Mouse (Mus musculus) cerebellum, adult 2 months (tissue): ENCODE measurements around the gene Mrpl9.

Source experiments
- CTCF ChIP-seq: fragments of 200-500 bp; IDR thresholded peaks from 2 replicates; pipeline ENCODE4 v1.5.1; 2011; ENCODE audit warnings: low read depth, mild to moderate bottlenecking, control low read depth, low read length, moderate library complexity, borderline replicate concordance; ENCODE audit not compliant: insufficient read depth
- POLR2A ChIP-seq: fragments of 200-500 bp; IDR thresholded peaks from 2 replicates; pipeline ENCODE4 v1.6.1; 2011; ENCODE audit warnings: low read length, control low read depth, borderline replicate concordance; ENCODE audit not compliant: insufficient read depth

- no peak for TF ChIP-seq POLR2A
- TF ChIP-seq CTCF = no peak
These were observed 20.9 kb downstream of the Mrpl9 start for GRCm38 (mm10) chr3:94463926-94464578.
